Mouse (Mus musculus) urinary bladder, postnatal 0 days (tissue): ENCODE results near the gene Il6ra. TPM values are rescaled to one million over a fixed set of nuclear protein-coding genes. Genes with fewer than 3 reads are reported as not detected.

ENCODE experiments used
- polyA plus RNA-seq: library from polyadenylated mRNA; unstranded; fragments of >200 nt; fragmentation: Nextera tagmentation; extraction: Ambion mirVana; gene quantifications from 2 replicates; pipeline ENCODE4 v1.2.1, GENCODE M21; 2015

The Il6ra gene
- polyA plus RNA-seq, result 6.3 and 8.8 TPM in 2 replicates

GRCm38 (mm10) chr3:89912543-89913391 lies at the start of gene Il6ra:
Gene Il6ra, minus strand, starts transcription at chr3:89913196.

GRCm38 (mm10) chr3:89830815-89831591 lies 82.0 kb downstream of the Il6ra start, which contains the start of gene She:
Gene She, plus strand, starts transcription at chr3:89831370.

Other genes starting within 250 kb of the Il6ra start
- 5.5 and 5.9 TPM in 2 replicates for gene Adar, start 198.2 kb downstream of the Il6ra start, polyA plus RNA-seq
- 0.22 and 0.26 TPM in 2 replicates for gene Chrnb2, start 148.6 kb downstream of the Il6ra start, polyA plus RNA-seq
- gene Ube2q1, start 139.6 kb downstream of the Il6ra start, polyA plus RNA-seq, result 6.8 and 7.4 TPM in 2 replicates
- gene She, start 81.8 kb downstream of the Il6ra start, polyA plus RNA-seq, result 2.2 and 2.3 TPM in 2 replicates
- gene Atp8b2, start 50.3 kb upstream of the Il6ra start, polyA plus RNA-seq, result 7.3 and 7.8 TPM in 2 replicates
- 94.5 and 95.7 TPM in 2 replicates for gene Hax1, start 85.6 kb upstream of the Il6ra start, polyA plus RNA-seq
- 117 and 119 TPM in 2 replicates for gene 4933434E20Rik, start 138.4 kb upstream of the Il6ra start, polyA plus RNA-seq
- gene Ubap2l, start 139.4 kb upstream of the Il6ra start, polyA plus RNA-seq, result 80.9 and 113 TPM in 2 replicates
- 328 and 388 TPM in 2 replicates for gene Tpm3, start 159.5 kb upstream of the Il6ra start, polyA plus RNA-seq
- 0.06 and 0.08 TPM in 2 replicates for gene Nup210l, start 190.9 kb upstream of the Il6ra start, polyA plus RNA-seq